Mouse (Mus musculus): ENCODE results near the gene Ptpa.

DNA sequence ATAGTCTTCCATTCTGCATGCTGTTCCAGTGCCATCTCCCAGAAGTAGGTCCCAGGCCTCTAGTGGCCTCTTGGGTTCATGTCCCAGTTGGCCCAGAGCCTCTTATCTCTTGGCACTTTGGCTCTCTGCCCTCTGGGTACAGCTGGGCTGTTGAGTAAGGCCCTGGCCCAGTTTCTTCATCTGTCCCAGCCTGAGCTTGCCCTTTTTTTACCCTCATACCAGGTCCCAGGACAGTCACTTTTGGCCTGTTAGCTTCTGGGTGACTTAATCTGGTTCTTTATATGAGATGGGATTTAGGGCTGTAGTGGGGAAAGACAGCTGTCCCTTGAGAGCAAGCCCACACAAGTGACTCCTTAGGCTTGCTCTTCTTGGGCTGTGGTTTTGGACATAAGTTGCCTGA lies 13.3 kb downstream of the Ptpa start:
- TF ChIP-seq POLR2A (IDR thresholded peaks at IDR 0.05; ENCODE audit: insufficient read depth, low read length): no peak
- TF ChIP-seq CTCF (IDR thresholded peaks at IDR 0.05; ENCODE audit: low read depth, low read length): no peak

All from ES-Bruce4 (cell line).